Mouse (Mus musculus) left cerebral cortex, adult 2 months (tissue): Measurements from ENCODE around the gene Hist2h4. TPM values are rescaled to one million over a fixed set of nuclear protein-coding genes. Genes with fewer than 3 reads are reported as not detected.

Experiments used
- DNase-seq, 2 experiments: peaks; one replicate each; pipeline ENCODE4 v3.0.0; 2021 to 2022; ENCODE audit warnings: low spot score in 2 of 2, mixed read lengths in 1 of 2; ENCODE audit errors: extremely low spot score in 1 of 2
- H3K27ac ChIP-seq: fragments of 200-600 bp; 2 replicates; pipeline ENCODE4 v1.8.1; 2022
- H3K4me3 ChIP-seq: fragments of 200-600 bp; 2 replicates; pipeline ENCODE4 v1.8.1; 2022
- CTCF ChIP-seq: fragments of 200-600 bp; IDR thresholded peaks from 2 replicates; pipeline ENCODE4 v1.8.1; 2022; ENCODE audit warnings: antibody characterized with exemption, mild to moderate bottlenecking, moderate library complexity
- intact Hi-C: fragments of 180-260 bp; cut with DNase I; formaldehyde crosslinking; loops from one replicate; pipeline ENCODE4 v1.15.1; 2025
- total RNA-seq, 2 experiments: library from RNA; stranded (reverse); gene quantifications; 2 replicates each; pipeline ENCODE4 v1.2.3; 2021

The Hist2h4 gene
- total RNA-seq, 2 experiments from 2014 or later, result 26.8 to 31.9 TPM

- no peak for DNase-seq
- H3K4me3 ChIP-seq, result peak overlapping the region; percentile 53; the same call in 1 of the 2 replicates
- intact Hi-C loops, result no loop called here
- TF ChIP-seq CTCF, result no peak
- peak overlapping the region; percentile 89 for H3K27ac ChIP-seq
Measured at GRCm38 (mm10) chr3:96267541-96267940, 4.4 kb upstream of the Hist2h4 start.

GRCm38 (mm10) chr3:96266132-96266710, 3.1 kb upstream of the Hist2h4 start:
- Histone ChIP-seq H3K4me3 (no peak overlapping the region), H3K27ac (no peak overlapping the region)
- no peak for DNase-seq
- TF ChIP-seq CTCF, result no peak
- intact Hi-C loops, result no loop called here

GRCm38 (mm10) chr3:96264404-96264949, 1.4 kb upstream of the Hist2h4 start:
- H3K4me3 ChIP-seq, result no peak overlapping the region; the same call in 1 of the 2 replicates

DNA sequence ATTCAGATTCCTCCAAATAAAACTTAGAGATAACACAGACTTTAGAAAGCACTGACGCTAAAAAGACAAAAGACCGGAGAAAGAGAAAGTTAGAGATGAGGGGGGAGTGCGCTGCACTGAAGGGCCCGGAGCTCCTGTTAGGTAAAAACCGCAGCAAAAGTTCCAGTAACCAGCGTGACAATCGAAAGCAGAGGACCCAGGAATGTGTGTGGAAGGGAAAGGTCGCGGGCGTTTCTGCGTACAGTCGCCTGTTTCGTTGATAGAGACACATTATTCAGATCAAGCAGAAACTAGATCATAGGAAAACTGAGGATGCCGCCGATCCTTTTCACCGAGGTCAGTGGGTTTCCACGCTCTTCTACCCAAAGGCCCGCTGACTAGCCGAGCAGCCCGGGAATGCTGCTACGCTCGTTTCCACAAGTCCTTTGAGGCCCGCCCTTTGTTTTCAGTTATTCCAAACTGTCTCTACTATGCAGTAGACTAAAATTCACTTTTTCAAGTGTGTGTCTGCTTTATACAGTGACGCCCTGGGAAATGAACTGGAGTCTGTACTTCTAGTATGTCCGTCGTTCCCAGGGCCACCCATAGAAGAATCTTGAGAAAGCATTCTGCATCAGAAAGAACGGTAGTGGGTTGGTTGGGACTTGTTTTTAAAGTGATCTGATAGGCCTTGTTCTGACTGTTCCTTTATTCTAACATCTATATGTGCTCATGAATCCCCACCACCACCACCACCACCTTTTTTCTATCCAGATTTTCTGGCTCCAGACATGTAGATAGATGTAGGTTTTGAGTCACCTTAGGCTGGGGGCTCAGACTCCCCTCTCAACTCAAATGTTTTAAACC, 670 bp upstream of the Hist2h4 start:
- intact Hi-C loops, result loop anchor here (1.0 to 5.0 kb wide), 3 partner anchors 23 to 206 kb away; partner anchors contain the start of genes Hist2h2aa2, Hist2h2ac, Hist2h2be and Vps45

More at GRCm38 (mm10) chr3:96264404-96264949, 1.4 kb upstream of the Hist2h4 start:
- no peak for DNase-seq
- H3K27ac ChIP-seq, result peak overlapping the region; percentile 94
- no peak for TF ChIP-seq CTCF
- intact Hi-C loops, result loop anchor here (5.0 kb wide), 1 partner anchor 207 kb away; the partner anchor contains the start of gene Vps45

DNA sequence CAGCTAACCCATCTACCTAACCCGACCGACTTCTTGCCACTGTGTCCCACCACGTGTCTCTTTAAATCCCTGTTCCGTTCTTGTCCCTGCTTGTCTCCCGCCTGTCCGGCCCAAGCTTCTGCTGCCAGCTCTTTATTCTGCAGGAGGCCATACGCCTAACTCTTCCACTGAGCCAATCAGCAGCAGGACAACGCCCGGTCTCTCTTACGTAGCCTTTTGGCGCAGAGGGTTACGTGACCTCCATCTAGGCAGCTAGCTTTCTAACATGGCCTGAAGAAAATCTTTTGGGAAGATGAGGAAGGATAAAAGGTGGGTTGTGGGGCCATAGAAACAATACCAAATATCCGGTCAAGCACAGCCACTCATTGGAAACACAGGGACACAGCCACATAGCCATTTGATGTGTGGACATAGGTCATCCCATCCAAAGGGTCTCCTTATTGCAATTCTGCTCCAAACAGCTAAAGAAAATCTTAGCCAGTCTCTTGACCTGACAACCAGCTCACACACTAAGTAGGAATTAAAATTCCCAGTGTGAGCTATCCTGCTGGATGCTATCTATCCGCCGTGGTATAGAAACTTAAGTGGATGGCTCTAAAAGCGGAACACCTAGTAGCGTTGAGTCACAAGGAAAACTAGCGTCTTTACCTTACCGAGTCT, 765 bp downstream of the Hist2h4 start:
- intact Hi-C loops, result loop anchor here (1.0 to 5.0 kb wide), 3 partner anchors 42 to 205 kb away; partner anchors contain the start of genes Hist2h2ac, Hist2h2be and Vps45
- Histone ChIP-seq H3K4me3 (peak overlapping the region; percentile 83), H3K27ac (peak overlapping the region; percentile 94)
- peak; percentile 72 to 76 for DNase-seq
- TF ChIP-seq CTCF, result no peak

More for the DNA sequence above, 670 bp upstream of the Hist2h4 start:
- DNase-seq, result peak; percentile 38
- H3K4me3 ChIP-seq, result peak overlapping the region; percentile 83
- TF ChIP-seq CTCF, result no peak
- peak overlapping the region; percentile 94 for H3K27ac ChIP-seq

- H3K4me3 ChIP-seq, result peak overlapping the region; percentile 83
- peak overlapping the region; percentile 94 for H3K27ac ChIP-seq
- intact Hi-C loops, result loop anchor here (1.0 to 5.0 kb wide), 3 partner anchors 41 to 204 kb away; partner anchors contain the start of genes Hist2h2ac, Hist2h2be and Vps45
- DNase-seq, result no peak
- peak; percentile 9; the same call in 1 of the 2 replicates for TF ChIP-seq CTCF
Measured at GRCm38 (mm10) chr3:96261623-96262022, 1.5 kb downstream of the Hist2h4 start.

DNA sequence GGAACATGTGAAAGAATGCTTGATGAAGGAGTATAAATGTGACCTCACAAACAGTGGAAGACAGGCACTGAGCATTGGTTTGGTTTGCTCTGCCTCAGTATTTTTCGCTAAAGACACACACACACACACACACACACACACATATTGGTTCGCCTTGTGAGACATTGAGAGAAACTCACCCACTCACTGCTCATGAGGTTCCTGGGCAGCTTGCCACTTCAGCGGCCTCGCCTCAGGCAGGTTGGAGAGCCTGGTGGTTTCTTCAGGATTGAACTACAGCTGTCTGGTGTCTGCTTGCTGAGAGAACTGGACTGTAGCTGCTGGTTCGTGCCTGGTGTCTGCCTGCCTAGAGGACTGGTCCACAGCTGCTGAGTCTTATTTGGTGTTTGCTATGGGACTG, 2.9 kb downstream of the Hist2h4 start:
- no peak overlapping the region for H3K27ac ChIP-seq
- no peak for TF ChIP-seq CTCF
- no peak overlapping the region for H3K4me3 ChIP-seq
- DNase-seq, result no peak
- intact Hi-C loops, result loop anchor here (5.0 kb wide), 1 partner anchor 203 kb away; the partner anchor contains the start of gene Vps45

DNA sequence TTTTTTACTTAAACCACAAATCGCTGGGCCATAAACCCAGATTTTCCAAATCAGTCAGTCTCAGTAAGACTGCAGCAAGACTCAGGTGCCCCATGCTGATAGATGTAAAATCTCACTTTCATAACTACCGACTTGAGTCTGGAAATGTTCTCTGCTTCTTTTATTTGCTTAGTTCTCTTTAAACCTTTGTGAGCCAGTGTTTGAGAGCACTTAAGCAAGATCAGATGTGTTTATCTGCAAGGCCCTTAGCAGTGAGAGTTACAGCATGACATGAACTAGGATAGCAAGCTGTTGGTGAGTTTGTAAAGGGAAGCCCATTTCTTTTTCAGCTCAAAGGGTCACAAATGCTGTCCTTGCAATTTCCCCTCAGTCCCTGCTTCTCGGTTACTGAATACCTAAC, 5.9 kb downstream of the Hist2h4 start:
- Histone ChIP-seq H3K27ac (no peak overlapping the region), H3K4me3 (no peak overlapping the region)
- no peak for DNase-seq
- no peak for TF ChIP-seq CTCF
- intact Hi-C loops, result no loop called here

DNA sequence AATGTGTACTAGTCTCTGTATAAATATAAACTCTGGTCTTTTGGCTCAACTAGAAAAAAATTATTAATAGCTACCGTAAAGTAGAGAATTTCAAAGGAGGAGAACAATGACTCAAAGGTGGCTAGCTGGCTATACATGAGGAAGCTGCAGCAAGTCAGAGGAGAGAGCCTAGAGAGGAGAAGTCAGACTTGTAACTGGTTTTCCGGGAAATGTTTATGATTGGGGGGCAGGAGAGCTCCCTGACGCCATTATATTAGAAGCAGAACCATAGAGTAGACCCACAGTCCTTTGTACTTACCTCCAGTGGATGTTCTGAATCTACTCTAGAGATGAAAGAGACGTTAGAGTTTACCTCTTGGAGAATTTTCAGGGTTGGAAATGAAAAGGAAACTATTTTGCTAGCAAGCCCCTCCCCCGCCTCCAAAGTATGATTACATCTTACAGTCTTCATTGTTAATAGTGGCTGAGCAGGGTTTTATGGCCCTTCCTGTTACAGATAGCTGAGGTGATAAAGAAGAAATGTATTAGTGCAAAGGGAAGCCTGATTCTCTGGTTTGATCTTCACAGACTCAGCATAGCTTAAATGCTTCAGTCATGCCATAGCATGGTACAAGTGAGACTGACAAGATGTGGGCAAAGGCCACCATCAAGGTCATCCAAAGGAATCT, 7.1 kb downstream of the Hist2h4 start:
- Histone ChIP-seq H3K27ac (no peak overlapping the region), H3K4me3 (no peak overlapping the region)
- no peak for DNase-seq
- no peak for TF ChIP-seq CTCF
- intact Hi-C loops, result no loop called here

DNA sequence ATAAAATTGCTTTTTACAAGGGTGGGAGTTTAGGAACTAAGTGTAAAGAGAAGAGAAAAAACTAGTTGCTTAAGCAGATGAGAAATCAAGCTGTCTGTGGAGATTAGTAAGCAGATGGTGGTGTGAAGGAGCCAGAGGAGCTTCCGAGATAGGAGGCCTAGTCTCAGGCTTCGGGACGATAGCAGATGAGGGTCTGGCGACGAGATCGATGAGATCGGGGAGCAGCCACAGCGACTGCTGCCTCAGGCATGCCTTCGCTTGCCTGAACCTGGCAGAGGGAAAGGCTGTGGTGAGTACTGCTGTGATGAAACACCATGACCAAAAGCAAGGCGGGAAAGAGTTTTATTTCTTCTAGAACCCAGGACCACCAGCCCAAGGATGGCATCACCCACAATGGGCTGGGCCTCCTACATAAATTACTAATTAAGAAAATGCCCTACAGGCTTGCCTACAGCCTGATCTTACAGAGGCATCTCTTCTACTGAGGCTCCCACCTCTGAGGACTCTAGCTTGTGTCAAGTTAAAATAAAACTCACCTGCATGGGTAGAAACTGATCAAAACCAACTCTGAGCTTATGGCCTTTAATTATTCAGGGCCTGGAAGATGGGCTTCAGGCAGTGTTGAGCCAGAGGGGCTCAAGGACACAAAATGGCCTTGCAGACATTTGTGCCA, 8.3 kb downstream of the Hist2h4 start:
- intact Hi-C loops, result no loop called here
- no peak for TF ChIP-seq CTCF
- Histone ChIP-seq H3K27ac (no peak overlapping the region), H3K4me3 (no peak overlapping the region)
- no peak for DNase-seq
